Mouse (Mus musculus) embryonic facial prominence, embryonic 12.5 days (tissue): Measurements from ENCODE around the gene Igfbp1. TPM values are rescaled to one million over a fixed set of nuclear protein-coding genes. Genes with fewer than 3 reads are reported as not detected.
A peak's percentile ranks its signal among the peaks of the same experiment; 100 is the strongest.
"Not testable (repeated sequence)": the region's sequence is repeated elsewhere in the genome, so short reads cannot be mapped to it uniquely, and the experiment has no call there.

Experiments
- ATAC-seq: fragments of 200-750 bp; cut with Nextera tagmentation; 2 replicates; pipeline ENCODE4 v1.8.0; 2017; ENCODE audit not compliant: insufficient number of reproducible peaks, insufficient read depth, low FRiP score, low TSS enrichment
- H3K27ac ChIP-seq: fragments of 300-500 bp; sonication (generic); 2 replicates; pipeline ENCODE4 v1.5.1; 2016; ENCODE audit warnings: mild to moderate bottlenecking
- H3K27me3 ChIP-seq: fragments of 300-500 bp; sonication (generic); 2 replicates; pipeline ENCODE4 v1.6.1; 2016; ENCODE audit warnings: mild to moderate bottlenecking, moderate library complexity
- H3K36me3 ChIP-seq: fragments of 300-500 bp; sonication (generic); 2 replicates; pipeline ENCODE4 v1.6.1; 2016; ENCODE audit warnings: mild to moderate bottlenecking
- H3K4me1 ChIP-seq: fragments of 300-500 bp; sonication (generic); 2 replicates; pipeline ENCODE4 v1.6.1; 2016
- H3K4me2 ChIP-seq: fragments of 300-500 bp; sonication (generic); replicated peaks from 2 replicates; pipeline ENCODE4 v1.6.1; 2016; ENCODE audit warnings: mild to moderate bottlenecking, moderate library complexity
- H3K4me3 ChIP-seq: fragments of 300-500 bp; sonication (generic); 2 replicates; pipeline ENCODE4 v1.5.1; 2016; ENCODE audit warnings: mild to moderate bottlenecking
- H3K9ac ChIP-seq: fragments of 300-500 bp; sonication (generic); 2 replicates; pipeline ENCODE4 v1.6.1; 2016; ENCODE audit warnings: mild to moderate bottlenecking, moderate library complexity
- H3K9me3 ChIP-seq: fragments of 300-500 bp; sonication (generic); 2 replicates; pipeline ENCODE4 v1.6.1; 2016; ENCODE audit warnings: mild to moderate bottlenecking, moderate library complexity
- WGBS: fragments of 180-500 bp; shearing (Covaris S2); methylation state at CpG from one replicate; pipeline ENCODE4 v1.1.7; 2016; 5-methylcytosine and 5-hydroxymethylcytosine counted together
- polyA plus RNA-seq: library from polyadenylated mRNA; unstranded; fragments of >200 nt; fragmentation: Nextera tagmentation; extraction: Ambion mirVana; gene quantifications from 2 replicates; pipeline ENCODE4 v1.2.1, GENCODE M21; 2016

Igfbp1 gene
- polyA plus RNA-seq, 1 experiment from 2014 or later, result 0.96 TPM

DNA sequence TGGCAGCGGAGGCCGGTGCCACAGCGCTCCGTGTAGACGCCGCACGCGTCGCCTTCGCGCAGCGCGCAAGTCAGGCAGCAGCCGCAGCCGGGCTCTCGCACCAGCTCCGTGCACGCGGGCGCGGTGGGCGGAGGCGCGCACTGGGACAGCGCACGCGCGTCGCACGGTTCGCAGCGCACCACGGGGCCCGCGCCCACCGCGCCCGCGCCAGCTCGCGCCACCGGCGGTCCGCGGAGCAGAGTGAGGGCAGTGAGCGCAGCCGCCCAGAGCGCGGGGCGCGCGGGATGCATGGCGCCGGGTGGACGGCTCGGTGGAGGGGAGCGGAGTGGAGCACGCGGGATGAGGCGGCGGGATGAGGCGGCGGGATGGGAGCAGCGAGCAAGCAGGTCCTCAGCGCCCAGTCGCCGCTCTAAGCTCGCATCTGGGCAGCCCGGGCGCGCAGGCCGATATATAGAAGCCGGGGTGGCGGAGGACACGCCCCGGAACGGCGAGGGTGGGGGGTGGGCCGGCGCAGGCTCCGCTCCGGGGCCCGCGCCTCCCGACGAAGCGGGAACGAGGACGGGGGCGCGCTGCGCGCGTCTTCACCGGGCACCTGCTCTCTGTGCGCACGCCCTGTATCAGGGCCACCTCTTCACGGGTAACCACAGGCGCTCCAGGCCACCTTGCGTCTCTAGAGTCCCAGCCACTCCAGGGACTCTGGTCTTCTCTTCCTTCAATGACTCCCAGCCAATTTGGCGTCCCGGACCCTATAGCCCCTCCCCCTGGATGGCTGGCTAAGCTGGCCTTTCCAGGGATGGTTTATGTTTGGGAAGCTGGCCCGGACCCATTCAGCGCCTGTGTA, 16.1 kb downstream of the Igfbp1 start, which contains the start of gene Igfbp3:
Gene Igfbp3 (minus strand): TSS at position 423 of the 841 bp plus-strand sequence.
- peaks cover 10% of the 10 kb centered on the region; the same call in 1 of the 2 replicates for H3K36me3 ChIP-seq
- peak within 1 kb of the TSS; percentile 63; the same call in 1 of the 2 replicates for H3K27ac ChIP-seq
- H3K4me1 ChIP-seq, result peaks cover 21% of the 10 kb centered on the region
- ATAC-seq, result peak; percentile 79
- H3K9ac ChIP-seq, result peak within 1 kb of the TSS; percentile 55
- WGBS, result 1% methylated on average over 104 of the region's 104 CpGs
- peaks cover 24% of the 10 kb centered on the region for H3K27me3 ChIP-seq
- no peaks in the 10 kb centered on the region for H3K9me3 ChIP-seq
- H3K4me2 ChIP-seq, result peak within 1 kb of the TSS; percentile 90
- peak within 1 kb of the TSS; percentile 65 for H3K4me3 ChIP-seq

DNA sequence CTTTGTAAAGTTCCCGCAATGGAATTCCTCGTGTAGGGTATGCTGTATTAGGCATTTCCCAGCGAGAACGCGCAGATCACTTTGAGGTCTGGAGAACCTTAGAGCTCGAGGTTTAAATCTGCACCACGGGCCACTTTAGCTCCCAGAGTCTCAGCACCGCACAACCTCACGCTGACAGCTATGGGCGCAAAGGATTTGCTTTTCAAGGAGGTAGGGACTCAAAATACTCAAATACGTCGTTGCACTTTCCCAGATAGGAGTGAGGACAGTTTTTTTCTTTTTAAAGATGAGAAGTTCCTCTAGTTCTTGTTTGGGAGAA, 16.7 kb downstream of the Igfbp1 start:
- Histone ChIP-seq H3K4me2 (peak overlapping the region; percentile 90), H3K27me3 (peaks cover 24% of the 10 kb centered on the region), H3K9ac (no peak overlapping the region), H3K4me1 (peaks cover 21% of the 10 kb centered on the region), H3K27ac (no peak overlapping the region), H3K9me3 (no peaks in the 10 kb centered on the region), H3K4me3 (peak overlapping the region; percentile 65), H3K36me3 (0 out of 2 replicates have a peak, but pooled peaks cover 4% of the 10 kb centered on the region)
- ATAC-seq, result no peak
- 3% methylated on average over 12 of the region's 12 CpGs for WGBS

DNA sequence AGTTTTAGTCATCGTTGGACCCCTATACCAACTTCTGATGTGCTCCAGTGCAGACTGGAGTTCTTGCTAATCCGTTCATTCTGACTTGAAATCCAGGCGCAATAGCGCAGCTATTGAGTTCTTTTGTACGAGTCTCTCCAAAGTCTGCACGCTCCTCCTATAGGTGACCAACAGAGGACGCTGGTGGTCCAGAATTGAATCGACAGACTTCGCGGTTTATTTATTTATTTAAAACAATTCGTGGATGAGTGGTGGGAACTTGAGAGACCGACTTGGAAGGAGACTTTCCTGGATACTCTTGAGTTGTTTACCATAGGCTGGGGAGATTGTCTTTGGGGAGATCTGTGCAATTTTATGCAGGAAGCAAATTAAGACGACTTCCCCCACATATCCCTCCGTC, 17.2 kb downstream of the Igfbp1 start:
- ATAC-seq, result no peak
- Histone ChIP-seq H3K4me1 (peaks cover 21% of the 10 kb centered on the region), H3K9me3 (no peaks in the 10 kb centered on the region), H3K36me3 (0 out of 2 replicates have a peak, but pooled peaks cover under 1% of the 10 kb centered on the region), H3K9ac (no peak overlapping the region), H3K4me3 (peak overlapping the region; percentile 65; the same call in 1 of the 2 replicates), H3K27me3 (peaks cover 24% of the 10 kb centered on the region), H3K4me2 (peak overlapping the region; percentile 90), H3K27ac (no peak overlapping the region)
- WGBS, result 6% methylated on average over 14 of the region's 14 CpGs

DNA sequence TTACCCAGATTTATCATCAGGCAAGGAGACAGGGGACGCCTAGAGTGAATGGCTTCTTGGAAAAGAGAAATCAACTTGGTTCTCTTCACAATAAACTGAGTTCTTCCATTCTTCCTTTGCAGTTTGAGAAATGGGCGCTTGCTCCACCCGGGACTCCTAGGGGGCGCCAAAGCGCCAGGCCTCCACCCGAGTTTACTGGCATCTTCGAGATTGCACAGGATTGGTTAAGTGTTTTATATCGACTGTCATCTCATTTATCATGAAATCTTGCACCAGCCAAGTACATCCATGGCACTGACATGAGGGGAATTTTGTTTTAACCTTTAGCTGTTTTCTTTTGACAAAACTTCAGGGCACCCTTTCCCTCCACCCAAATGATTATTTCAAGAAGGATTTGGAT, 18.1 kb downstream of the Igfbp1 start:
- whole genome bisulfite sequencing, result 9% methylated on average over 8 of the region's 8 CpGs
- no peak for ATAC-seq
- H3K27me3 ChIP-seq, result peaks cover 24% of the 10 kb centered on the region

DNA sequence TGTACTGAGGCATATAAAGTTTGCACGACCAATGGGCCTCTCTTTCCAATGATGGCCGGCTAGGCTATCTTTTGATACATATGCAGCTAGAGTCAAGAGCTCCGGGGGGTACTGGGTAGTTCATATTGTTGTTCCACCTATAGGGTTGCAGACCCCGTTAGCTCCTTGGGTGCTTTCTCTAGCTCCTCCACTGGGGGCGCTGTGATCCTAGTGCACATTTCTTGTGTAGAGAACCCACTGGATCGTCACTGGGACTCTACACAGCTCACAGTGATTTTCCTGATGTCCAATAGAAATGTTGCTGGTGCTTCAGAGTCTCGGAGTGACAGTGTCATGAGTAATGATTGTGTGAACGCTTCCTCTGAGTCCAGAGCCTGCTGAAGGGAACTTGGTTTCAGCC, 24.2 kb downstream of the Igfbp1 start:
- H3K9me3 ChIP-seq, H3K9ac ChIP-seq, H3K4me1 ChIP-seq, H3K4me2 ChIP-seq, ATAC-seq, H3K4me3 ChIP-seq, H3K27ac ChIP-seq, H3K27me3 ChIP-seq, H3K36me3 ChIP-seq: not testable (repeated sequence)
- 76% methylated on average over 8 of the region's 8 CpGs for WGBS

More for the DNA sequence above, 18.1 kb downstream of the Igfbp1 start:
- Histone ChIP-seq H3K9ac (no peak overlapping the region), H3K4me3 (no peak overlapping the region), H3K36me3 (no peaks in the 10 kb centered on the region), H3K4me1 (peaks cover 21% of the 10 kb centered on the region), H3K27ac (no peak overlapping the region), H3K9me3 (no peaks in the 10 kb centered on the region), H3K4me2 (no peak overlapping the region)

DNA sequence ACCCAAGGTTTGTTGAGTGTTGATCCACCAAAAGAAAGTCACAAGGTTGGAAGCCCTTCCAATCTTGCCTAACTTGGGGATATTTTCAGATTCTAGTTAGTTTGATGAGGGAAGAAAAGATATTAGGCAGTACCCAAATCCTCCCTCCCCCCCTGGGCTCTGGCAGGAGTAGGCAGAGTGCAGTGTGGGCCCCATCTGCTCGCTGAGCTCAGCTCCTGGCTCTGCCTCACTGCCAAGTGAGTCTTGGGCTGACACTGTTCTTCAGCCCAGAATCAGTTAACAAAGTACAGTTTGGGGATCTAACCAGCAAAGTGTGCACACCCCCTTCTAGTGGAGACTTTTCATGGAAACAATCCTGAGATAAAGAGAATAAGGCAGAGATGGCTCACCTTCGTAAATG, 28.6 kb downstream of the Igfbp1 start:
- Histone ChIP-seq H3K4me3 (no peak overlapping the region), H3K9me3 (no peaks in the 10 kb centered on the region), H3K27me3 (no peaks in the 10 kb centered on the region), H3K9ac (no peak overlapping the region), H3K4me1 (peaks cover 18% of the 10 kb centered on the region), H3K4me2 (no peak overlapping the region), H3K36me3 (no peaks in the 10 kb centered on the region), H3K27ac (peak overlapping the region; percentile 48; the same call in 1 of the 2 replicates)
- ATAC-seq, result no peak
- 71% methylated on average over 2 of the region's 2 CpGs for WGBS

DNA sequence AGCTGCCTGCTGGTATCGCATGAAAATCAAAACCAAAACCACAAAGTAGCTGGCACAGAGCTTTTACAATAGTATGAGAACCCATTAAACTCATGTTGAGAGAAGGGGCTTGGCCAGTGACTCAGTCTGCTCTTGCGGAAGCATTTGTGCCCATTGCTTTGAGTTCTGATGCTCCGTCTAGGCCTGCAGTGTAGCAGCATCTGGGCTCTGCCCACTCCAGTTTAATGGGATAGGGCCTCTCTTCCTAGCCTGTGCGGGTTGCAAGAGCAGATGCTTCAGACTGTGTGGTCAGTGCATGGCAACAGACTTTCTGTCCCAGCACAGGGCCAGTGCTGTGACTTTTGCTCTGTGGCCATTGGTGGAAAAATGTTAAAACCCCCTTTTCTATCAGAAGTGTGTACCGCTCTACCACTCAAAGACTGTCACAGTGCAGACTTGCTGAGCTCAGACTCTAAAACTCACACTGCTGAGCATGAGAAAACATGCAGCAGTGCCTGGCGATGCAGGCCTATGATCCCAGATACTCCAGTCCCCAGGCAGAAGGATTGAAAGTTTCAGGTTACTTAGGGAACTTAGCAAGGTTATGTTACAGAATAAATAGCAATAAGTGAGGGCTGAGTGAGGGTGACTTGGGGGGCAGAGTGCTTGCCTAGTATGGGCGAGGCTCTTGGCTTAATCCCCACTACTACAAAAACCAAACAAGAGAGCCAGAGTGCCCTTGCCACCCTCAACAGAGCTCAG, 29.4 kb downstream of the Igfbp1 start:
- peak; percentile 66 for ATAC-seq
- no peaks in the 10 kb centered on the region for H3K27me3 ChIP-seq
- WGBS, result 65% methylated on average over 7 of the region's 7 CpGs
- H3K36me3 ChIP-seq, result no peaks in the 10 kb centered on the region
- peak overlapping the region; percentile 48 for H3K27ac ChIP-seq
- H3K9me3 ChIP-seq, result no peaks in the 10 kb centered on the region
- H3K4me1 ChIP-seq, result peaks cover 18% of the 10 kb centered on the region
- H3K4me3 ChIP-seq, result no peak overlapping the region
- no peak overlapping the region for H3K9ac ChIP-seq
- H3K4me2 ChIP-seq, result no peak overlapping the region

DNA sequence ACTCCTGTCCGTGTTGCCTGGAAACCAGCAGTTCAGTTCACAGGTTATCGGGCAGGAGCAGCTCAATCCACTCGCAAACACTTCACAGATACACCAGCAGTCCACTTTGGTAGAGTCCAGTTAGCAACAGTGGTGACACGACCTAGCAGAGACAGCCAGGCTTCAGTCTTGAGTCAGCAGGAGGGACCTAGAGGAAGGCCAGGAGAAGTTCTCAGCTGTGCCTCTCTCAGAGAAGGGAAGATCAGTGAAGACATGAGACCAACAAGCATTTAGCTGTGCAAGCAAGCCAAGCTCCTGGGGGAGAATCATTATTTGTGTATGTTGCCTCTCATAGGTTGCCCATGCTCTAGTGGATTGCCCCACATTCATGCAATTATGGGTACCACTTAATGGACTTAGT, 30.5 kb downstream of the Igfbp1 start:
- peaks cover 18% of the 10 kb centered on the region for H3K4me1 ChIP-seq
- WGBS, result 79% methylated on average over 4 of the region's 4 CpGs
- no peaks in the 10 kb centered on the region for H3K9me3 ChIP-seq
- no peaks in the 10 kb centered on the region for H3K27me3 ChIP-seq
- no peaks in the 10 kb centered on the region for H3K36me3 ChIP-seq
- no peak overlapping the region for H3K4me3 ChIP-seq
- no peak overlapping the region for H3K9ac ChIP-seq
- ATAC-seq, result no peak
- no peak overlapping the region for H3K4me2 ChIP-seq
- H3K27ac ChIP-seq, result peak overlapping the region; percentile 48; the same call in 1 of the 2 replicates

DNA sequence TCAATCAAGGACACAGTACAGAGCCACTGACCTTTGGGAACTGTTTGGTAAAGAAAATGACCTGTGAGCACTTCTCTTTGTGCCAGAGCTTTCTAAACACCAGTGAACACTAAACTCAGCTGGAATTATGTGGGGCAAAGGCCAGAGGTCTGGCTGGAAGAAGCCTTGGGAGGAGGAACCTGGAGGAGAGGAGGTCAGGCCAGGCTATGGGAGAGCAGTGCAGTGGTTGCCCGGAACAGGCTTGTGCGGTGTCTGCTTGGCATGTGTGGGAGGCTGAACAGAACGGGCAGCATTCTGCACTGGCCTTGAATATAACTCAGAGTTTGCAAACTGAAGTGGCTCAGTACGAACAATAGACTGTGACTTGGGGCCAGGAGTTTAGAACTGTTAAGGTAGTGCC, 32.4 kb downstream of the Igfbp1 start:
- Histone ChIP-seq H3K4me1 (peaks cover 18% of the 10 kb centered on the region), H3K27me3 (no peaks in the 10 kb centered on the region), H3K27ac (no peak overlapping the region), H3K4me2 (no peak overlapping the region), H3K9me3 (no peaks in the 10 kb centered on the region), H3K9ac (no peak overlapping the region), H3K36me3 (no peaks in the 10 kb centered on the region), H3K4me3 (no peak overlapping the region)
- WGBS, result 81% methylated on average over 4 of the region's 4 CpGs
- no peak for ATAC-seq

DNA sequence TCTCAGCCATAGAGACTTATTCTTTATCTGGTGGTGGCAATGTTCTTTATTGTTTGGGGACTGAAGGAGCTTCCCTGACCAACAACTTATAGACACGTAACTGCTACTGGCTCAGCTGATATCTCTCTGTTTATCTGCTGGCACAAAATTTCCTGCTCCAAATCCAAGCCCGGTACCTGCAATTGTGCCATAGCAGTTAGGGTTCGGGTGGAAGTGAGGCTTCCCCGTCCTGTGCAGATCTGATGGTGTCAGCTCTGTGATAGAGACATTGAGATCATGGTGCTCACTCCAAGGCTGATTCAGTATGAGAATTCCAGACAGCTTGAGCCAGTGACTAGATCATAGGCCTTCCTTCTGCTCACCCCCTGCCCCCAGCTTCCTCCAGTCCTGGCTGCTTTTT, 34.4 kb downstream of the Igfbp1 start:
- no peak overlapping the region for H3K4me3 ChIP-seq
- WGBS, result 91% methylated on average over 4 of the region's 4 CpGs
- no peaks in the 10 kb centered on the region for H3K9me3 ChIP-seq
- no peaks in the 10 kb centered on the region for H3K27me3 ChIP-seq
- no peak overlapping the region for H3K27ac ChIP-seq
- ATAC-seq, result no peak
- no peak overlapping the region for H3K9ac ChIP-seq
- H3K4me1 ChIP-seq, result peaks cover 10% of the 10 kb centered on the region; the same call in 1 of the 2 replicates
- H3K36me3 ChIP-seq, result no peaks in the 10 kb centered on the region
- no peak overlapping the region for H3K4me2 ChIP-seq

DNA sequence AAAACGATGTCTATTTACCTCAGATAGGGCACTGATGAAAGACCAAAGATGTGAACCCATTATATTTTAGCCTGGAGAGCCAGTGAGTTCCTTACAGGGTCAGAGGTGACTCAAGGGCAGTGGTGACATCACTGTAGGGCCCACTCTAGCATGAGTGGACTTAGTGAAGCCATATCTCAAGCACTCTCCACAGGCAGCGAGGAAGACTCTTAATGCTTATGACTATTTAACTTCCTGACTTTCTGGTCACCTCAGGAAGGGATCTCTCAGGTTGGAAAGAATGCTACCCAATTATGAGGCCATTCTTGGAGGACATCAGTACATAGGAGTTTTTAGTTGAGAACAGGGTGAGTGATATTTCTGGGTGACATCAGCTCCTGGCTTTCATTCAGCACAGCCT, 35.8 kb downstream of the Igfbp1 start:
- WGBS, result 88% methylated on average over 2 of the region's 2 CpGs
- H3K27me3 ChIP-seq, result no peaks in the 10 kb centered on the region
- no peaks in the 10 kb centered on the region for H3K4me1 ChIP-seq
- H3K36me3 ChIP-seq, result no peaks in the 10 kb centered on the region
- no peak overlapping the region for H3K4me2 ChIP-seq
- no peak for ATAC-seq
- no peak overlapping the region for H3K9ac ChIP-seq
- H3K27ac ChIP-seq, result no peak overlapping the region
- H3K9me3 ChIP-seq, result no peaks in the 10 kb centered on the region
- H3K4me3 ChIP-seq, result no peak overlapping the region

DNA sequence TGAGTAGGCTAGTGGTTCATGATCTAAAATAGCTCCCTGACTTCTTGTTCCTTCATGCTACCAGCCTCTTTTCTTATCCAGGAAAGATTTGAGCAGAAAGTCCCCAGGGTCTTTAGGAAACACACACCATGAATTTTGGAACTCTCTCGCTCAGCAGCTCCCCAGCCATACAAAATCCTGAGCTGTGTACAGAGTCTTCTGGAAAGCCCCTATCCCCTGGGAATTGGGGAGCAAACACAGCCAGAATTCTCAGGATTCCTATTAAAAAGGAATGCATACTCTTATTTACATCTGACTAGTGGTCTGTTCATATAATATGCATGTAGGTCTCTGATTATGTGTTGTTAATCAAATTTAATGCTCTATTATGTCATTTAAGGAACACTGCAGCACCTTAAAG, 36.9 kb downstream of the Igfbp1 start:
- no peak overlapping the region for H3K4me3 ChIP-seq
- no peaks in the 10 kb centered on the region for H3K9me3 ChIP-seq
- H3K4me2 ChIP-seq, result no peak overlapping the region
- no peak overlapping the region for H3K27ac ChIP-seq
- H3K27me3 ChIP-seq, result no peaks in the 10 kb centered on the region
- no peak overlapping the region for H3K9ac ChIP-seq
- 73% methylated on average over 1 of the region's 1 CpGs for WGBS
- ATAC-seq, result no peak
- H3K4me1 ChIP-seq, result no peaks in the 10 kb centered on the region
- H3K36me3 ChIP-seq, result no peaks in the 10 kb centered on the region
